Mouse (Mus musculus) cerebellum, postnatal 36 days (tissue): ENCODE data around the gene Aif1l.

Source experiments
- DNase-seq, 2 experiments: peaks; one replicate each; pipeline ENCODE4 v3.0.0; 2021 to 2022; ENCODE audit warnings: mixed read lengths in 2 of 2

Gene Aif1l

GRCm38 (mm10) chr2:31952725-31953124 lies 2.8 kb downstream of the Aif1l start:
- DNase-seq = no peak

- no peak for DNase-seq
These were observed 3.7 kb downstream of the Aif1l start for GRCm38 (mm10) chr2:31953687-31954086.

- DNase-seq = peak; percentile 39 to 40
These were observed 4.8 kb downstream of the Aif1l start for GRCm38 (mm10) chr2:31954779-31955181.

GRCm38 (mm10) chr2:31955686-31956085 lies 5.7 kb downstream of the Aif1l start:
- DNase-seq = no peak

- no peak for DNase-seq
These were observed 7.3 kb downstream of the Aif1l start for GRCm38 (mm10) chr2:31957211-31957610.

GRCm38 (mm10) chr2:31960986-31961385 lies 11.0 kb downstream of the Aif1l start:
- no peak for DNase-seq

GRCm38 (mm10) chr2:31961791-31962222 lies 11.9 kb downstream of the Aif1l start:
- DNase-seq = no peak

GRCm38 (mm10) chr2:31962501-31963224 lies 12.7 kb downstream of the Aif1l start:
- DNase-seq = peak; percentile 52 to 56

GRCm38 (mm10) chr2:31963491-31963890 lies 13.6 kb downstream of the Aif1l start:
- DNase-seq = peak; percentile 48 to 51

GRCm38 (mm10) chr2:31964191-31964590 lies 14.3 kb downstream of the Aif1l start:
- DNase-seq = no peak

- peak in 1 of 2 experiments; percentile 23 for DNase-seq
These were observed 15.2 kb downstream of the Aif1l start for GRCm38 (mm10) chr2:31965110-31965509.

GRCm38 (mm10) chr2:31966801-31967200 lies 16.9 kb downstream of the Aif1l start:
- no peak for DNase-seq

GRCm38 (mm10) chr2:31972589-31972988 lies 22.6 kb downstream of the Aif1l start:
- no peak for DNase-seq

GRCm38 (mm10) chr2:31974141-31974808 lies 24.3 kb downstream of the Aif1l start, which contains the start of gene Nup214:
TSS of gene Nup214 (plus strand) at chr2:31974436.
- DNase-seq = peak; percentile 99 to 100

GRCm38 (mm10) chr2:31974809-31975371 lies 25.0 kb downstream of the Aif1l start:
- DNase-seq = no peak

- no peak for DNase-seq
These were observed 37.8 kb downstream of the Aif1l start for GRCm38 (mm10) chr2:31987774-31988173.

- DNase-seq = no peak
These were observed 41.0 kb downstream of the Aif1l start for GRCm38 (mm10) chr2:31990961-31991360.

GRCm38 (mm10) chr2:31994896-31995295 lies 45.0 kb downstream of the Aif1l start:
- no peak for DNase-seq

GRCm38 (mm10) chr2:31996060-31996459 lies 46.1 kb downstream of the Aif1l start:
- DNase-seq = no peak

- DNase-seq = no peak
These were observed 47.6 kb downstream of the Aif1l start for GRCm38 (mm10) chr2:31997539-31997938.

- no peak for DNase-seq
These were observed 48.5 kb downstream of the Aif1l start for GRCm38 (mm10) chr2:31998443-31998842.

- no peak for DNase-seq
These were observed 58.4 kb downstream of the Aif1l start for GRCm38 (mm10) chr2:32008311-32008710.

- no peak for DNase-seq
These were observed 58.8 kb downstream of the Aif1l start for GRCm38 (mm10) chr2:32008716-32009115.

- no peak for DNase-seq
These were observed 69.8 kb downstream of the Aif1l start for GRCm38 (mm10) chr2:32019704-32020103.
